Mouse (Mus musculus): ENCODE data around the gene Ddc.

The Ddc gene

DNA sequence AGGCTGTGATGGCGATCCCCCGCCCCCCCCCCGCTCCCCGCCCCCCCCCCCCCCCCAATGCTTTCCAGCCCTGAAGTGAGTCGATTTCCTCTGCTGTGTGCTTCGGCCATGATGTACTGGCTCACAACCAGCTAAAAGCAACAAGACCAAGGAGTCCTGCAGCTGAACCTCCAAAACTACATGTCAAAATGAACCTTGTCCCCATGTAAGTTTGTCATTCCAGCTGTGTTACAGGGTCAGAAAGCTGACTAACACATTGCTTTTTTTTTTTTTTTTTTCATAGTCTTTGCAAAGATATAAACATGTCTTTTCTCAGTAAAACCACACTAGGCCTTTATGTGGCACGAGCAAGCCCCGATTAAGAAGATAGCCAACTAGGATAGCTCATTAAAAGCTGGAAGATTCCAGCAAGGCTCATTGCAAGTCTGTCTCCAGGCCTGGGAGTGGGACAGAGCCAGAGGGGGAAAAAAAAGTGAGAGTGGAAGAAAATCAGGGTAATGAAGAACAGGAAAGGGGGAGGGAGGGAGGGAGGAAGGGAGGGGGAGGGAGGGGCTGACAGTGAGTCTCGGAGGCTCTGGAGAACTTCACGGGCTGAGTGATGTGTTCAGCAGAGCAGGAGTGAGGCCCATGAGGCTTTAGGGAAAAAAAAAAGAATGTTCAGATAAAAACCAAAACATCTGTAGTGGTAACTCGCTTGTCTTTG is 19.5 kb downstream of the Ddc start:
- no peak for DNase-seq (ENCODE audit: extremely low spot score, low read depth, low spot score)

DNA sequence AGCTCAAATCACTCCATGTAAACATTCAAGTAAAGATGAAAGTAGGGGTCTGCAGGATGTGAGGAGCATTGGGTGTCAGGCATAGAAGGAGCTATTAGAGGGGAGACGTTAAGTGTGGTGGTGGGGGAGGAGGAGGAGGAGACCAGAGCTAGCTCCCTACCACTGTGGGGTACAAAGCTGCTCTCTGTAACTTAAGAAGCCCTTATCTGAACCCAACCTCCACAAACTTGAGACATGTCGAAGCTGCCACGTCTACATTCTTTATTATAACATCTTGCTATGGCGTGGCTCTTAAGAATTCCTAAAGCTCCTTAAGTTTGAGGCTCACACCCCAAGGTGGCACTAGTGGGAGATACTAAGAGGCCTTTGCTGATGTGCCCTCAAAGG is 20.1 kb downstream of the Ddc start:
- no peak for DNase-seq (ENCODE audit: extremely low spot score, low read depth, low spot score)

DNA sequence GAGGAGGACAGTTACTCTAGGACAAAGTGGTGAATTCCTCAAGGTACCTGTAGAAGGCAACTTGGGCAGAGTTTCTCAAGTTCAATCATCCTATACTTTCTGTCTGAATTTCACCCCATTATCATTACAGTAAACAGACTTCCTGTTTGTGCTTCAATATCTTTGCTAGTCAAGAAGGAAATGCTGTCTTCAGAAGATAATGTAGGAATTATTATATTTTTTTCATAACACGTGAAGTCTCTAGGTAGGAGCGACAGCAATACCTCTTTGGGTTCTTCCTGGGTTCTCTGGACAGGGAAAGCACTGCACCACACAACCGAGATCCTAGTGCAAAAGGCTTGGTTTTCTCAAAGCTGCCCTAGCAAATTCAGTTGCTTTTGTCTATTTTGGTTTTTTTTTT is 21.6 kb downstream of the Ddc start:
- no peak for DNase-seq (ENCODE audit: extremely low spot score, low read depth, low spot score)

DNA sequence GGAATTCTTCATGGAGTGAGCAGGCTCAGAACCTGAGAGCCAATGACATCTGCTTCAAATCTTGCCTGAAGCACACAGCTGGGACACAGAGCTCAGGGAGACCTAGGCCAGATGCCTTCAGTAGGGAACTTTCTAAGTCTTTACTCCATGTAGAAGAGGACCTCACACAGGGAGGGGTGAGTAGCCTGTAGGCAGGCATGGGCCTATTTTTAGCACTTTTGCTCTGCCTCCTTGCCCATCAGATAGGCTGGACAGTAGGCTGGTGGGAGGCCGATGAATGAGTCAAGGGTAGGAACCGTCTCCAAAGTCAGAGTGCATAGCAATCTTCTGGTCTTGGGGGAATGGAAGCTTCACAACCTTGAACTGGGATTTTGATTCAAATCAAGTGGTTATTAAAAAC is 22.7 kb downstream of the Ddc start:
- no peak for DNase-seq (ENCODE audit: extremely low spot score, low read depth, low spot score)

DNA sequence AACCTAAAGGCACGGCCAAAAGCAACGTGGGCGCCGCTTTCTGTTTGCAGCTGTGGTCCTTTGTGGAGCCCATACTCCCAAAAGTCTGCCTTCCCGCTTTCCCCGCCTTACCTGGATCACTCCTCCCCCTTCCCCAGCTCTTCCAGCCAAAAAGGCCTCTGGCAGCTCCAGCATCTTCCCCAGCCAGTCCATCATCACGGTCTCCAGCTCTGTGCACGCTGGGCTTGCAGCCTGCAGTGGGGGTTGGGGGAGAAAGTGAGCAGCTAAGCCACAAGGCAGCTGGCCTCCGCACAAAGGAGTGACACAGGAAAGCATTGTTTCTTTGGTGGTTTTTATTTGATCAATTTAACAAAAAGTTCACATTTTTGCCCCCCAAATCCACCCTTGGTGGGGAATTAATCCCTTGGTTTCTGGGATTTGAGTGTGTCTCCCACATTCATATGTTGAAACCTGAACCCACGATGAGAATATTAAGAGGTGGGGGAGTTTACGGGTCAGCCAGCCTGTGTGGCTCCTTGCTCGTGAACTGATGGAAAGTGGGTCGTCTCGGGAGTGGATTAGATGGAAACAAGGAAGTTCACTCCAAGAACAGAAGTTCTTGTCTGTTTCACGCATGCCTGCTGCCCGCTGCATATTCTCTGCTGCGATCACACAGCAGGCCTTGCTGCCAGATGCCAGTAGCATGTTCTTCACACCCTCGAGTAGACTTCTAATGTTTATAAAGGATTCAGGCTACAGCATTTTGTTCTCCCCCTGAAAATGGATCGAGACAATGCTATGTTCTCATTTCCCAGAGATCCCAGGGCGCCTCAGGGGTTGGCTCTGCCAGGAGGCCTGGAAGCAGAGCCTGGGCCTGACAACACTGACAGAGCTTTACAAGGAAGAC is 24.7 kb downstream of the Ddc start:
- DNase-seq (ENCODE audit: extremely low spot score, low read depth, low spot score) = no peak

DNA sequence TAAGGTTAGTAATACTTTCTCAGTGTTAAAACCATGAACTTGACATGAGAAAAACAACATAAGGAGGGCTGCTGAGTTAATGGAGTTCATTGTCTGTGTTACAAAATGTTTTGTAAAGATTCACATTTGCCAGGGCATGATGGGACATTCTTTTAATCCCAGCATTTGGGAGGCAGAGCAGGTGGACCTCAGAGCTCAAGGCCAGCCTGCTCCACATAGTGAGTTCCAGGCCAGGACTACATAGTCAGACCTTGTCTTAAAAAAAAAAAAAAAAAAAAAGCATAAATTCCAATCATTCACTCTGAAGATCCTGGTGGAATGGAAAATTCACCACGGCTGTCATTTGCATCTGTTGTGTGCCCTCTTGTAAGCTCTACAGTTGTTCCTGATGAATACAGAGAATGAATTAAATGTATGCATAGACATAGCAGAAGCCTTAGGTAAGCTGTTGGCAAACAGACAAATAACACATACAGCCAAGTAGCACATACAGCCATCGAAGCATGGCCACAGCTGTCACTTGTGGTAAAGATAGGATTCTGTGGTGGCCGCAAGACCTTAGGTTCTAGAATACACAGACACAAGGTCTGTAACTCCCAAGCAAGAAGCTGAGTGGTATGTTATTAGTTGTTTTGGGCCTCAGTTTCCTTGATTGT is 25.7 kb downstream of the Ddc start:
- DNase-seq (ENCODE audit: extremely low spot score, low read depth, low spot score) = no peak

DNA sequence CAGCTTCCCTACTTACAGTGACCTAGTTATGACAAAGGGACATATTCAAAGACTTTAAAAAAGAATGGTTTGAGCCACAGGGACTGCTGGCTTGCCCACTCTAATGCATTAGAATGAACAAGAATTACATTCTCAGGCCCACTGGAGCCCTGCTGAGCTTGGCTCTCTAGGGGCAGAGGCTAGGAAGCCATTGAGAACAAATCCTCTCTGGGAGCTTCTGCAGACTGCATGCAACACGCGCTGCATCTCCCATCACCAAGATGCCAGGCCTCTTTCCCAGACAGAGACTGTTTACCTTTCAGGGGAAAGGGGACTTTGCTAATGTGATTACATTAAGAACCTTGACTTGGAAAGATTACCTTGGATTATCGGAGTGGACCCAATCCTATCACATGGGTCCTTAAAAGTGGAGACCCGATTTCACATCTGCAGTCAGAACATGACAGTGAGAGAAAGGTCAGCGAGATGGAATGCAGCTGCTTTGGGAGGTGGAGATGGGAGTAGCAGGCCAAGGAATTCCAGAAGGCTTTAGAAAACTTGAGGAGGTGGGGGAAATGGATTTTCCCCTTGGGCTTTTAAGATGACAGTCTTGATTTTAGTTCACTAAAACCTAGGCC is 26.6 kb downstream of the Ddc start:
- no peak for DNase-seq (ENCODE audit: extremely low spot score, low read depth, low spot score)

DNA sequence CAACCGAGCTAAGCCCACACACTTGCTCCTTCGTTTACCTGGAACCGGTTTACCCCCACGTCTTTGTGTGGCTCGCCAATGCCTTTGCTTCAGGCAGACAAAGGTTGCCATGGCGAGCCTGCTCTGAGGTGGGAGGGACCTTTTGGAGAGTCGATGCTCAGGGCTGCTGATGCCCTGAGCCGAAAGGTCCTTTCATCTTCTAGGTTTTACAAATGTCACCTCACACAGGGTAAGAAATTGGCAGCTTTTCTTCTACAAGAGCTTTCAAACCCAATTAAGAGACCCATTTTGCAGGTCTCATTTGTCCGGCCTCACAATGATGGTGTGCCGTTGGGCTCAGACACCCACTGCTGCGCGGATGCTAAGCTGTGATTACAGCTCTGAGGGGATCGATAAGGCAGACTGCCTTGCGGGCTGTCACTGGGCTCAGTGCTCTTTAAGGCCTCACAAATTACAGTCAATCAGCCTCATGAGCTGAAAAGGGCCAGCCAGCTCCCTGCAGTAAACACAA is 29.9 kb downstream of the Ddc start:
- DNase-seq (ENCODE audit: extremely low spot score, low read depth, low spot score) = no peak

DNA sequence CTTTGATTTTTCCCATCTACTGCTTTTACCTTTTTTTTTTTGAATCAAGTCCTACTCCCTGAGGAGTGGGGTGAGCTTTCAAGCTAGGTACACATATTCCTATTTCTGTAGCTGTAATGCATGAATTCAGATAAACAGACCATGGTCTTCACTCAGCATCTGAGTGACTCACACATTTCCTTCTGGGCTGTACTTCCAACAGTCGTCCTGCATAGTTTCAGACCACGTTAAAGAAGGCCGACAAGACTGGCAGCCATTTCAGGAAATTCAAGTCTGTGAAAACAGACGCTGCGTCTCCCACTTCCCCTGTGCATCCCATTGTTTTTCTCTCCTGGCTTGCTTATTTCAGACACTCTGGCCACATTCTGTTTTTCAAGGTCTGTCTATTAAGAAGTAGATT is 31.2 kb downstream of the Ddc start:
- DNase-seq (ENCODE audit: extremely low spot score, low read depth, low spot score) = no peak

DNA sequence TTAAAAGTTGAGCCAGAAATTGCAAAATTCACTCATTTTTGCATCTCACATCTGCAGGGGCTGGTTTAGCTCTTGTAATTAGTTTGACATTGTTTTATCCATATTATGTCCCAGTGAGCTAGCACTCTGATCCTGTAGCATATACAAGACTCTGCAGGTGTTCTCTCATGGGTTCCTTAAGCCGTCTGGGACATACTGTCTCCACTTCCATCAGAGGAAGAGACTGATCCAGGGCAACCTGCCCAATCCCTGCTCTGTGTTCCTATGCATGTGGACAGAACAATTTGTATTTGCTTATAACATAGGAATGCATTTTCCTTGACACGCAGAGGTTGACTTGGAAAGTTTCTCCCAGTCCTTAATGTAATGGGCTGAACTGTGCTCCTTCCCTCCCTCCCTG is 32.8 kb downstream of the Ddc start:
- DNase-seq (ENCODE audit: extremely low spot score, low read depth, low spot score) = no peak

DNA sequence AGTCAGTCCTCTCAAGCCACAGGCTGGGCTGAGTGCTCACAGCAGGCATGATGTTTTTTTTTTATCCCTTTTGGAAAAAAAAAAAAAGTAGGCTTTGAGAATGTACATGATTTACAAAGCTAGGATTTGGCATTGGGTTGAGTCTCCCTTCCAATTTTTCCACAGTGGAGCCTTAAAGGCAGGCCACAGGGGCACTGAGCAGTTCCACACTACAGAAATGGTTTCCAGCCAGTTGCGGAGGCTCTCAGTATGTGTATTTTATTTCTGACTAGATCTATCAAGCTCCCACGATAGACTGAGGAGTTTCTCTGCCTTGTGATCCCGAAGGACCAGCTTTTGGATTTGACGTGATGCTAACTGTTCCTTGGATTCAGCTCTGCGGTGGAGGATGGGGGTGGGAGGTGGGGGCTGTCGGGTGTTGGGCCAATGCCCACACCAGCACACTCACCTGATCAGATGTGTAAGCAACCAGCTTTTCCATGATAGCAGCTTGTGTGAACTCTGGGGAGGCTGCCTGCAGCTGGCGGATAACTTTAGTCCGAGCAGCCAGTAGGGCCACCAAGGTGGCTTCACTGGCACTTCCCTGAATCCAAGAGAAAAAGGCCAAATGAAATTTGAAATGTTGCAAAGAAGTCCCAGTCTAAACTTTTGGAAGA is 33.4 kb downstream of the Ddc start:
- DNase-seq (ENCODE audit: extremely low spot score, low read depth, low spot score) = no peak

DNA sequence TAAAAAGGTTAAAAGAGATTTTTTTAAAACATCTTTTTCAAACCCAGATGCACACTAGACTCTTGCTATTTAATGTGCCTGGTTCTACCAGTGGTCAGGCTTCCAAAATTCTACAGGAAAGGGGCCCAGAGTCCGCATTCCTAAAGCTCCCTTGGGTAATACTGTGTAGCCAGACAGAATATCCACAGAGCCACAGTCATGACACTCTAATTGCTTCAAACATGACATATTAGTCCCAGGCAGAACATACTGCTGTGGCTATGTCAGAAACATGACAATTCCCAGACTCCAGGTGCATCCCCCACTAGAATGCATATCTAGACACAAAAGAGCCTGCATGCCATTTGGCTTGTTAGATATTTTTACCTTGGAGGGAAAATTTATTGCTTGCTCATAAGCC is 35.4 kb downstream of the Ddc start:
- no peak for DNase-seq (ENCODE audit: extremely low spot score, low read depth, low spot score)

DNA sequence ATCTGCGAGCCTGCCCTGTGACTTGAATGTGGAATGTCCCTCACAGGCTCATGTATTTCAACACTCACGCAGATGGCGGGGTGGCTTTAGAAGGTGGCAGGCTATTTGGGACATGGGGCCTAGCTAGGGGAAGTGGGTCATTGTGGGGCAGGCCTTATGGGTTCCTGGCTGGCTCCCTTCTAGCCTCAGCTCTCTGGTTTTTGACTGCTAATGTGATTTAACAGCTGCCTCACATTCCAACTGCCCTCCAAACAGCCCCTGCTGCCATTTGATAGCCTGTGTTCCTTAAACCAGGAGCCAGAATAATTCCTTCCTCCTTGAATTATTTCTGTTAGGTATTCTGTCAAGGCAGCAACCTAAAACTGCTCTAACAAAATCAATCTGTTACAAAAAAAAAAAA is 41.0 kb downstream of the Ddc start:
- DNase-seq (ENCODE audit: extremely low spot score, low read depth, low spot score) = no peak

DNA sequence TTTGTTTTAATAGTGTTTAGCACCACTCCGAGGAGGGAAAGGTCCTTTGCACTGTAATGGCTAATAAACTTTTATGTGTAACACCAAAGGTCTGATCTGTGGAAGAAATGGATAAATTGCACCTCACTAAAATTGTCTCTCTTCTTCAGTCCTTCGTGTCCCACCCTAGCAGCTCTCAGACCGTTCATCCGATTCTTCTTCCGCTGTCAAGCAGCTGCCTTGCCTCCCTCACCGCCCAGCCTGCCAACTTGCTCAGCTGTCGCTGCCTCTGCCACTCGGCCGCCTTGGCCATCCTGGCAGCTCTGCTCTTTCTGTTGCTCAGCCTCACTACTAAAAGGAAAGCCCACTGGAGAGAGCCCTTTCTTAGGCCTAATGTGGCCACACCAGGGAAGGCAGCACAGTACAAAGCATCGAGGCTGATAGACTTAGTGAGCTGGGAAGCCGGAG is 42.2 kb downstream of the Ddc start:
- no peak for DNase-seq (ENCODE audit: extremely low spot score, low read depth, low spot score)

DNA sequence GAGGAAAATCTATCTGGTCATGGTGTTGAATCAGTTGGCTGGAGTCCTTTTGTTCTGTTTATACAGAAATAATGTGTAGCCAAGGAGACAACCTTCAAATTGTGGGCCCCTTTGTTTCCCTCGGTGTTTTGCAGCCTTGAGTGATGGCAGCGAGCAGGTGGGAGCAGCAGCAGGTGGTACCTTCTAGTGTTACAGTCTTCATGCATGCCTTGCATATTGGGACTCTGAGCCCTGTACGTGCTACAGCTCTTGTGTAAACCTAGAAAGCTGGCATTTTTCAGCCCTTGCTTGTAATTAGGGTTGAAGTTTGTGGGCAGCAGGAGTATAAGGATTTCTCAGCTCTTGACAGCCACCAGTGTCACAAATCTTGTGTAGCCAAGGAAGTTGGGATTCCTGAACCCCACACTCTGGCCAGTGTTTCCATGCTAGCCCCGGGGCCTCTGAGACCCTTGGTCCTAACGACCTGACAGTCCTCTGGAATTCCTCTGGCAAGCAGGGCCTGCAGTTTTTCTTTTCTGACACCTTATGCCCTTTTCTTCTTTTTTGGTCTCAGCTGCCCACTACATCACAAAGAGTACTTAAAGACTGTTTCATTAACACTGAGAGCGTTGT is 42.8 kb downstream of the Ddc start:
- DNase-seq (ENCODE audit: extremely low spot score, low read depth, low spot score) = no peak

DNA sequence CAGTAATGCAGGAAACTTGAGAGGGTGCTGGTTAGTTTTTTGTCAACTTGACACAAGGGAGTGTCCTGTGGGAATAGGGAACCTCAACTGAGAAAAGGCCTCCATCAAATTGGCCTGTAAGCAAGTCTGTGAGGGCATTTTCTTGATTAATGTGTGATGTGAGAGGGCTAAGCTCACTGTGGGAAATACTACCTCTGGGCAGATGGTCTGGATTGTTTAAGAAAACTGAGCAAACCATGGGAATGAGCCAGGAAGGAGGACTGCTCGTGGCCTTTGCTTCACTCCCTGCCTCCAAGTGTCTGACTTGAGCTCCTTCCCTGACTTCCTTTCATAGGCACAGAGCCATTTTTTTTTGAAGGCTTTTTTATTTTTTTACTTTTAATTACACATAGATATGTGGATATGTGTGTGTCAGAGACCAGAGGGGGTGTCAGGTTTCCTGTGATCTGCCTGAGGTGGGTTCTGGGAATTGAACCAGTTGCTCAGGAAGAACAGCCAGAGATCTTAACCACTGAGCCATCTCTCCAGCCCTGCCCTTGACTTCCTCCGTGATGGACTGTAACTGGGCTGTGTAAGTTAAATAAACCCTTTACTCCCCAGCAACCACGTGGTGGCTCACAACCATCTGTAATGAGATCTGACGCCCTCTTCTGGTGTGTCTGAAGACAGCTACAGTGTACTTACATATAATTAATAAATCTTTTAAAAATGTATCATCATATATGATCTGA is 44.0 kb downstream of the Ddc start:
- DNase-seq (ENCODE audit: extremely low spot score, low read depth, low spot score) = no peak

DNA sequence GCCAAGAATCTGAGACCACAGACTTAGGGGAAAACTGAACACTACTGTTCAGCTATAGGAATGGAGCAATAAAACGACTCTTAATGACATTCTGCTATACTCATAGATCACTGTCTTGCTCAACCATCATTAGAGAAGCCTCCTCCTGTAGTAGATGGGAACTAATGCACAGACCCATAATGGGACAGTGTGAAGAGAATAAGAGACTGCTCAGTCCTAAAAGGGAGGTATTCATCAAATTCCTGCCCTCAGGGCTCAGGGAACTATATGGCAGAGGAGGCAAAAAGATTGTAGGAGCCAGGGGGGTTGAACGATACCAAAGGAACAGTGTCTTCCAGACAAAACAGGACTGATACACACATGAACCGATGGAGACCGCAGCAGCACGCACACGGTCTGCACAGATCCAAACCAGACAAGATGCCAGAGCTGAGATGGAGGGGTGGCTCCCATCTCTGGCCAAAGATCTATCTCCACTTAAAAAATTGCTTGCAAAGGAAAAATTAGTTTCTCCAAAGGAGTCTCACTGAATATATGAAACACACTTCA is 45.9 kb downstream of the Ddc start:
- DNase-seq (ENCODE audit: extremely low spot score, low read depth, low spot score) = no peak

DNA sequence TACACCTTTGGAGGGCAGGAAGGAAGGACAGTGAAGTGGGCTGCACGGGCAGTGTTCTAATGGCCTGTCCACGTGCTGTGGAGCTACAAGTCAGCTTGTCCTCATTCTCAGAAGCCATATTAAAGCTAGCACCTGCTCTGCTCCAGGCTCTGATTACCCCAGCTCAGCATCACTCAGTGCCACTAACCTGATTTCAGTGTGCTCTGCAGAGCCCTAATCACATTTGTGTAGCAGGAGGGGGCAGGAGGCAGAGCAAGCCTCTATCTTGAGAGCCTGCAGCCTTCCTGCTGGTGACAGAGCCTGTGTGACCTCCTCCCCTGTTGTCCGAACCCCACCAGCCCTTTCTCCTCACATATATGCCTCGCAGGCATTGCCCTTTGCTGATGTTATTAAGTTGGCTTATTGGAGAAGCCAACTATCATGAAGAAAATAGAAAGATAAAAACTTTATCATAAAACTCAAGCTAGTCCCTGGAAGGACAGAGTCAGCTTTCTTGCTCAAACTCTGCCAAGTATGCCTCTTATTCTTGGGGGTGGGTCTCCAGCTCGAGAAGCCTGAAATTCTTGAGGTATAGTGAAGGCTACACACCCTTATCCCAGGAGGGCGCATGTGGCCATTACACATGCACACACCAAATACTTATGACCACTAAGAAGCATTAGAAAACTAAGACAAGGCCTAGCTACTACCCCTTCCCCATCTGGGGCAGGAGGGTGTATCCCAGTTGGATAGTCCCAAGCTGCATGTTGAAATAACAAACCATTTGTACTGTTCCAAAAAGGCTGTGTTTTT is 47.3 kb downstream of the Ddc start:
- DNase-seq (ENCODE audit: extremely low spot score, low read depth, low spot score) = no peak
